Mouse (Mus musculus): ENCODE results near the gene Smpdl3a. TPM values are rescaled to one million over a fixed set of nuclear protein-coding genes. Genes with fewer than 3 reads are reported as not detected.

Gene Smpdl3a
- total RNA-seq, 1 experiment: 0.49 TPM

DNA sequence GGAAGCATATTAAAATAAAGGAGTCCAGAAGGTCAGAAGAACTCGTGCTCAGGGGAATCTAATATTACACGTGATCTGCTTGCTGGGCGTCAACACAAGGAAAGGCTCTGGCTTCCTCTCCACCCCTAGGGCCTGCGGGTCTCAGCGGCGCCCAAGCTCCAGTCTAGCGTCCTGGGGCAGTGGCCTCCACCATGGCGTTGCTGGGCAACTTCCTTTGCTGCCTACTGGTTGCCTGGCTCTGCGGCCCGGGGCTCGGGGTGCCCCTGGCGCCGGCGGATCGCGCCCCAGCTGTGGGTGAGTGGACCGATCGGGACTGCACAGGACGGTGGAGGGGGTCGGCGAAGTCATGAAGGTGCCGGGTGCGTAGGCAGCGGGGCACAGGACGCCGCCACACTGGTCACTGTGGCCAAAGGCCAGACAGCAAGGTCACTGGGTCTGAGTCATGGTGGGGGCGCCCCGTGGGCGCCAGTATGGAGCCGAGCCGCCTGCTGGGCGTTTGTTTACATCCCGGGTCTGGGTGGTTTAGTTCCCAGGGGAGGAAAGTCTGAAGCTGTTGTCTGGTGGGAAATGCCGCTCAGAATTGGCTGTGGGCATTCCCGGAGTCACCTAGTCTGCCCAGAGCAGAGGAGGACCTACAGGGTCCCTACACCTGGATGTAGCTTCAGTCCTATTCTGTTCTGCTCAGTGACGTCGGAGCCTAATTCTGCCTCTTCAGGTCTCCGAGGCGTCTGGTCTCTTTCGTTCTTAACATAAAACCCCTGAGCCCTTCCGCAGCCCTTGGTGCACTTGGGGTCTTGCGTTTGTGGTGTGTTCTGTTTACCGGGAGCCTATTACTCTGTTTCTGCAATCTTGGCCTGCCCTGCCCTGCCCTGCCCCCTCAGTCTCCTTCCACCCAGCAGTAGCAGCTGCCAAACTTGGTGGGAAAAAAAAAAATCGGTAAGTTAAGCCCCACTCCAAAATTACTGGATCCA, 641 bp downstream of the Smpdl3a start:
- Histone ChIP-seq H3K36me3 (ENCODE audit: control insufficient read depth, insufficient read depth, low read length, poor library complexity, severe bottlenecking) (no peaks in the 10 kb centered on the region), H3K9me3 (ENCODE audit: control insufficient read depth, insufficient read depth, low read depth, low read length) (no peaks in the 10 kb centered on the region), H3K9ac (ENCODE audit: insufficient read depth, low read depth, low read length, poor library complexity, severe bottlenecking) (peak overlapping the region; percentile 29; the same call in 1 of the 2 replicates), H3K4me1 (ENCODE audit: control insufficient read depth in 2 of 2, insufficient read depth in 2 of 2, low read length in 2 of 2, poor library complexity in 1 of 2) (no peaks in the 10 kb centered on the region), H3K4me3 (ENCODE audit: insufficient read depth in 1 of 2, low read depth in 1 of 2, low read length in 2 of 2, poor library complexity in 1 of 2, severe bottlenecking in 1 of 2) (peak overlapping the region; percentile 56 to 58), H3K27ac (ENCODE audit: insufficient read depth, low read depth, low read length, poor library complexity, severe bottlenecking) (no peak overlapping the region)
- no peak for TF ChIP-seq ZC3H11A (IDR thresholded peaks at IDR 0.05; ENCODE audit: borderline replicate concordance, low read depth, low read length)
- TF ChIP-seq MAFK (IDR thresholded peaks at IDR 0.05; ENCODE audit: insufficient read depth, low read depth, low read length): no peak
- no peak for TF ChIP-seq ZNF384 (IDR thresholded peaks at IDR 0.05; ENCODE audit: low read depth, low read length)
- TF ChIP-seq CHD2 (IDR thresholded peaks at IDR 0.05; ENCODE audit: low read depth, low read length): no peak
- TF ChIP-seq HCFC1 (IDR thresholded peaks at IDR 0.05; ENCODE audit: borderline replicate concordance, insufficient read depth, low read length): no peak
- in situ Hi-C loops (cut with MboI; ENCODE audit: low sequenced_read_pairs in 2 of 2, unreplicated experiment in 2 of 2): no loop called here
- no peak for DNase-seq (ENCODE audit: low read depth, low spot score)

DNA sequence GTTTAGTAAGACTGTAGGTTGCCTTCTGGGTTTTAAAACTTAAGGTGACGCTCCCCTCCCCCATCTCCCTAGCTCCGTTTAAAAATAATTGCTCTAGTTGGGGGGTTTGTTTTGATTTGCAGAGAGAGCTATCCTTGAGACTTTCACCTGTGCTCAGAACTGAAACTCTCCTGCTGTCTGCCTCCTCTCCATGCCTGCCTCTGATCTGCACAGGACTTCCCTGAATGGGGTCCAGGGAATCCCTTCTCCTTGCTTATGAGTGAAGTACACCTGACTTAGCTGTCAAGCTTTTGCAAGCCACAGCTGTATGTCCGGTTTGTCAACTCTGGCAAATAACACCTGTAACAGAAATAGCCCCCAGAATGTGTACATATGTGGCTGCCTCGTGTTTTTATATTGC, 1.4 kb downstream of the Smpdl3a start:
- H3K4me3 ChIP-seq (ENCODE audit: insufficient read depth in 1 of 2, low read depth in 1 of 2, low read length in 2 of 2, poor library complexity in 1 of 2, severe bottlenecking in 1 of 2): no peak overlapping the region
- DNase-seq (ENCODE audit: low read depth, low spot score): no peak

DNA sequence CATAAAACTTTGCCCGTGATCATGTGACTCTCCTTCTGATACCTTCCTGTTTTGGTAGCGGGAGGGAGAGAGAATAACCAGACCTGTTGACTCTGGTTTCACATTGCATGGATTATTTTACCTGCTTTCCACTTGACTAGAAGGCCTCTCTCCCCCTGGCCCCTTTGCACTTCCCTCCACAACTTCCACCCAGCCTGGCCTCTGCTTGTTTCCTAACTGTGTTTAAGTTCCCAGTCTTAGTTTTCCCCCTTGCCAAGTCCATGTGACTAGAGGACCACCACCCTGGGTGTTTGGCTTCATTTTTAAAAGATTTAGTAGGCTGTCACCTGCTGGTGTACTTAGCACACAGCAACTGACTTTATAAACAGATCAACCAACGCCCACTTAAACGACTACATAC, 1.9 kb downstream of the Smpdl3a start:
- in situ Hi-C loops (cut with MboI; ENCODE audit: low sequenced_read_pairs in 2 of 2, unreplicated experiment in 2 of 2): no loop called here
- H3K36me3 ChIP-seq (ENCODE audit: control insufficient read depth, insufficient read depth, low read length, poor library complexity, severe bottlenecking): no peaks in the 10 kb centered on the region
- H3K9me3 ChIP-seq (ENCODE audit: control insufficient read depth, insufficient read depth, low read depth, low read length): no peaks in the 10 kb centered on the region
- TF ChIP-seq ZNF384 (IDR thresholded peaks at IDR 0.05; ENCODE audit: low read depth, low read length) (no peak), MAFK (IDR thresholded peaks at IDR 0.05; ENCODE audit: insufficient read depth, low read depth, low read length) (no peak), ZC3H11A (IDR thresholded peaks at IDR 0.05; ENCODE audit: borderline replicate concordance, low read depth, low read length) (no peak), CHD2 (IDR thresholded peaks at IDR 0.05; ENCODE audit: low read depth, low read length) (no peak), HCFC1 (IDR thresholded peaks at IDR 0.05; ENCODE audit: borderline replicate concordance, insufficient read depth, low read length) (no peak)
- no peak overlapping the region for H3K27ac ChIP-seq (ENCODE audit: insufficient read depth, low read depth, low read length, poor library complexity, severe bottlenecking)
- no peak overlapping the region for H3K9ac ChIP-seq (ENCODE audit: insufficient read depth, low read depth, low read length, poor library complexity, severe bottlenecking)
- H3K4me3 ChIP-seq (ENCODE audit: insufficient read depth in 1 of 2, low read depth in 1 of 2, low read length in 2 of 2, poor library complexity in 1 of 2, severe bottlenecking in 1 of 2): no peak overlapping the region
- DNase-seq (ENCODE audit: low read depth, low spot score): no peak
- no peaks in the 10 kb centered on the region for H3K4me1 ChIP-seq (ENCODE audit: control insufficient read depth in 2 of 2, insufficient read depth in 2 of 2, low read length in 2 of 2, poor library complexity in 1 of 2)

More for the DNA sequence above, 1.4 kb downstream of the Smpdl3a start:
- no peaks in the 10 kb centered on the region for H3K9me3 ChIP-seq (ENCODE audit: control insufficient read depth, insufficient read depth, low read depth, low read length)
- no peak overlapping the region for H3K27ac ChIP-seq (ENCODE audit: insufficient read depth, low read depth, low read length, poor library complexity, severe bottlenecking)
- in situ Hi-C loops (cut with MboI; ENCODE audit: low sequenced_read_pairs in 2 of 2, unreplicated experiment in 2 of 2): no loop called here
- TF ChIP-seq ZNF384 (IDR thresholded peaks at IDR 0.05; ENCODE audit: low read depth, low read length) (no peak), MAFK (IDR thresholded peaks at IDR 0.05; ENCODE audit: insufficient read depth, low read depth, low read length) (no peak), HCFC1 (IDR thresholded peaks at IDR 0.05; ENCODE audit: borderline replicate concordance, insufficient read depth, low read length) (no peak), CHD2 (IDR thresholded peaks at IDR 0.05; ENCODE audit: low read depth, low read length) (no peak), ZC3H11A (IDR thresholded peaks at IDR 0.05; ENCODE audit: borderline replicate concordance, low read depth, low read length) (no peak)
- no peak overlapping the region for H3K9ac ChIP-seq (ENCODE audit: insufficient read depth, low read depth, low read length, poor library complexity, severe bottlenecking)
- H3K4me1 ChIP-seq (ENCODE audit: control insufficient read depth in 2 of 2, insufficient read depth in 2 of 2, low read length in 2 of 2, poor library complexity in 1 of 2): no peaks in the 10 kb centered on the region
- H3K36me3 ChIP-seq (ENCODE audit: control insufficient read depth, insufficient read depth, low read length, poor library complexity, severe bottlenecking): no peaks in the 10 kb centered on the region

DNA sequence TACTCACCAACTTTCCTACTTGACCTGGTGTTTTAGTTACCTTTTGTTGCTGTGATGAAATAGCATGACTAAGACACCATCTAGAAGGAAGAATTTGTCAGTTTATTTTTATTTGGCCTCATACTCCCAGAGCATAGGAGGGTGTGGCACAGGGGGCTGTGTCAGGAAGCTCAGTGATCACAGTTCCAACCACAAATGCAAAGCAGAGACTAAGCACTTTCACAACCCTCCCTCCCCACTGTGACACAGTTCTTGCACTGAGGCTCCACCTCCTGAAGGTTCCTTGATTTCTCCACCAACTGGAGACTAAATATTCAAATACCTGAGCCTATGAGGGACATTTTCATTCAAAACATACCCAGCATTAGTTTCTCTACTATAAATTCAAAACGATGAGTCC, 5.4 kb downstream of the Smpdl3a start:
- H3K4me3 ChIP-seq (ENCODE audit: insufficient read depth in 1 of 2, low read depth in 1 of 2, low read length in 2 of 2, poor library complexity in 1 of 2, severe bottlenecking in 1 of 2): no peak overlapping the region
- TF ChIP-seq ZNF384 (IDR thresholded peaks at IDR 0.05; ENCODE audit: low read depth, low read length): no peak
- no peak for TF ChIP-seq ZC3H11A (IDR thresholded peaks at IDR 0.05; ENCODE audit: borderline replicate concordance, low read depth, low read length)
- TF ChIP-seq HCFC1 (IDR thresholded peaks at IDR 0.05; ENCODE audit: borderline replicate concordance, insufficient read depth, low read length): no peak
- TF ChIP-seq CHD2 (IDR thresholded peaks at IDR 0.05; ENCODE audit: low read depth, low read length): no peak
- no peak for TF ChIP-seq MAFK (IDR thresholded peaks at IDR 0.05; ENCODE audit: insufficient read depth, low read depth, low read length)
- no peak overlapping the region for H3K9ac ChIP-seq (ENCODE audit: insufficient read depth, low read depth, low read length, poor library complexity, severe bottlenecking)
- H3K4me1 ChIP-seq (ENCODE audit: control insufficient read depth in 2 of 2, insufficient read depth in 2 of 2, low read length in 2 of 2, poor library complexity in 1 of 2): no peaks in the 10 kb centered on the region
- in situ Hi-C loops (cut with MboI; ENCODE audit: low sequenced_read_pairs in 2 of 2, unreplicated experiment in 2 of 2): no loop called here
- no peaks in the 10 kb centered on the region for H3K9me3 ChIP-seq (ENCODE audit: control insufficient read depth, insufficient read depth, low read depth, low read length)
- no peaks in the 10 kb centered on the region for H3K36me3 ChIP-seq (ENCODE audit: control insufficient read depth, insufficient read depth, low read length, poor library complexity, severe bottlenecking)
- DNase-seq (ENCODE audit: low read depth, low spot score): no peak
- H3K27ac ChIP-seq (ENCODE audit: insufficient read depth, low read depth, low read length, poor library complexity, severe bottlenecking): no peak overlapping the region
